Mouse (Mus musculus): ENCODE measurements around the gene 1810046K07Rik.

DNA sequence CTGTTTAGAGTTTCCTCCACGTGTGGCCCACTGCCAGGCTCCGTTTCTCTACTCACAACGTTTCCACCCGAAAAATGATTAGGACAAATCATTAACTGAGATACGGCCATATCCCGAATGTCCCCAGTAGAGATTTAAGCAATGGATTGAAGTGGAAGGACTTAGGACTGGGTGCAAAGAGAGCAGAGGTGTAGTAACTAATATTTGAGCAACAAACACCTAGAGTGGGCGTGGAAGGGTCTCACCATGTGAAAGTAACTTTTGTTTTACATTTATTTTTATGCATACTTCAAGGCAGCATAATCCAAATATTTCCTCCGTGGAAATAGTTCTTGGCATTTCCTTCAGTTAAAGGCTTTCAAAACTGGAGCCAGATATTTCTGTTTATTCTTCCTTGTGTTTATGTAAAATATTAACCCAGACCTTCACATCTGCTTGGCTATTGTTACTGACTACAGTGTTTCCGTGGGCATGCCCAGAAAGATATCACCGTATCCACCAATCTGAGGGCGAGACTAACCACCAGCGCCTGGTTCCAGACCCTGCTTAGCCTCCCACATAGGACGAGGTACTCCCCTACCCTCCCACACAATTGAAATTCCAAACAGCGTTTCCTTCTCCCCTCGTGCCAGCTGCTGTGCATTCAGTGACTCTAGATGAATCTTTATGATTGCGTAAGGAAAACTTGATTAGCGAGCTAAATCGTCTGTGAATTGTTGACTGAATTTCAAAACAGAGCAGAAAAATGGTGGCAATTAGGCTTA lies 16.0 kb downstream of the 1810046K07Rik start:
- TF ChIP-seq POLR2A (IDR thresholded peaks at IDR 0.05; ENCODE audit: low read depth, low read length) = no peak
- TF ChIP-seq CTCF (IDR thresholded peaks at IDR 0.05; ENCODE audit: extremely low read depth, insufficient read depth, insufficient read length, insufficient replicate concordance) = no peak

Data from spleen, adult 2 months (tissue).